Mouse (Mus musculus): ENCODE measurements around the gene Arhgap35.
A peak's percentile ranks its signal among the peaks of the same experiment; 100 is the strongest.
"Not testable (repeated sequence)": the region's sequence is repeated elsewhere in the genome, so short reads cannot be mapped to it uniquely, and the experiment has no call there.

Gene Arhgap35

DNA sequence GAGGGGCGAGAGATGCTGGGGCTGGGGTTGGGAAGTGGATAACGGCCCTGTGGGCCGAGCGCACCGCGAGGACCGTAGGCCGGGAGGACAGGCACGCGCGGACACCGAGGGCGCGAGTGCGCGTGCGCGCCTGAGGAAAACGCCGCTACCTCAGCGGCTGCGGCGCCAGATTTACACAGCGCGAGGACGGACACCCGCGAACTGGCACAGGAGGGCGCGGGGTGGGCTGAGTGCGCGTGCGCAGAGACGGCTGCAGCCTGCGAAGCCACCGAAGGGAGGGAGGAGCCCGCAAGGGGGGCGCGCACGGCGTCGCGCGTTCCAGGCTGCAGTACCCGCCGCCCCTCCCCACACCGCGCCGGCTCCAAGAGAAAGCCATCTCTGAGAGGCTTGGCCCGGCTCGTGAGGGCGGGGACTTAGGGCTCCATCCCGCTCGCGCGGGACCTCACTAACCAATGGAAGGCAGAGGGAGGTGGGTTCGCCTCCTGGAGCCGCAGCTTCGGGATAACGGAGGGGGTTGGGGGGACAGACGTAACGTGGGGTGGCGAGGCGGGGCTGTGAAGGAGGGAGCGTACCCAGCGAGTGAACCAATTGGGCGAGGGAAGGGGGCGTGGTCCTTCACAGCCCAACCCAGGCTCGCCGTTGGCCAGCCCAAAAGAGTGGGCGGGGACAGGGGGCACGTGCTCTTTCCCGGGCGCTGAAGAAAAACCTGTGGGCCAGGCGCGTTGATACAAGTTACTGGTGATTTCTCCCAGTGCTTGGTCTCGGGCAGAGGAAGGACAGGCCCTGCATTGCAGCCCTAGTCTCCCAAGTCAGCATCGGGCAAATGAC lies at the start of gene Arhgap35:
Arhgap35 (minus strand) TSS at position 106 of the 828 bp plus-strand sequence.
- ATAC-seq (ENCODE audit: insufficient number of reproducible peaks, low FRiP score, low TSS enrichment): peak; percentile 94

DNA sequence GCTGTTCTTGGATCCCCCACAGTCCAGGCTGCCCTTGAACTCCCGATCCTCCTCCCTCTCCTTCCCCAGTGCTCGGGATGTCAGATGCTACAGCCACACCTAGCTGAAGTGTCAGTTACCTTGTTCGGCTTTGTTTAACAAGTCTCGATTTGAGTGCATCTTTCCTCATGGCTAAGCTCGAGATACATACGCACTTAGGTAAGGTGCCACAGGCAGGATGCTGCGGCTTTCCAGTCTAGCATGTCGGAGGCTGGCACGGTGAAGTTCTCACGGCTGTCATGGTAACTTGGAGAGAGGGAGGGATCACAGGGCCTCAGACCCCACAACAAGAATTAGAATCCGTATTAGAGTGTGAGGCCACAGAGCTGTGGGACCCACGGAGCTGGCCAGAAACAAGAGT lies 29.5 kb upstream of the Arhgap35 start:
- ATAC-seq (ENCODE audit: insufficient number of reproducible peaks, low FRiP score, low TSS enrichment): no peak

DNA sequence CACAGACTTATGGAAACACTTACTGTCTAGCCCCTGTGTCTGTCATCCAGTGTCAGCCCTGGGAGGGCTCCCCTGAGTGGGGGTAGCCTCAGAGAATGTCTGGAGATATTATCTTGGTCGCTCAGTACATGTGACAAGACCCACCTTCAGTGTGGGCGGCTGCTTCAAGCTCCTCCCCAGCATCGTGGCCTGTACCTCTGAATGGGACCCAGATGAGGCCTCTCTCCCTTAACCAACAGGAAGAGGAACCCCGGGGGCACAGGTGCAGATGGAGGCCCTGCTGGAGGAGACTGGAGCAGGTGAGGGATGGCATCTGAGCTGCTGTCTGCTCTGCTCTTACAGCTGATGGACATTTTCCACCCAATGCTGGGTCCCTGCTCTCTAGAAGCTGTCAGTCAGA lies 28.3 kb upstream of the Arhgap35 start:
- ATAC-seq (ENCODE audit: insufficient number of reproducible peaks, low FRiP score, low TSS enrichment): not testable (repeated sequence)

DNA sequence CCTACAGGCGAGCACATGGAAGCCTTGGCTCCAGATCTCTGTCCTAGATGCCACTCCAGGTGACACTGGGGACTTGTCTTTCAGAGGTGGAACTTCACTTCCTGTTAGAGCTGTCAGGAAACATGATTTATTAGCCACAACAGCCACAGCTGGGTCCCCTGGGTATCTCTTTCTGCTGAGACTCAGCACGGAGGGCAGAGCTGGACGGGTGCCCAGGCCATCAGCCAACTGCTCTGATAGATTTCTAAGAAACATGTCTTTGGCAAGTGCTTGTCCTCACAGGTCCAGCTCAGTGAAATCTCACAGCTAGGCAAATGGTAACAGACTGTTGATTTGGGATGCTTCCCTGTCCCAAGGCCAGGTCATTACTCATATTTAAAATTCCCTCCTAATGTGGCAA lies 24.2 kb upstream of the Arhgap35 start:
- no peak for ATAC-seq (ENCODE audit: insufficient number of reproducible peaks, low FRiP score, low TSS enrichment)

DNA sequence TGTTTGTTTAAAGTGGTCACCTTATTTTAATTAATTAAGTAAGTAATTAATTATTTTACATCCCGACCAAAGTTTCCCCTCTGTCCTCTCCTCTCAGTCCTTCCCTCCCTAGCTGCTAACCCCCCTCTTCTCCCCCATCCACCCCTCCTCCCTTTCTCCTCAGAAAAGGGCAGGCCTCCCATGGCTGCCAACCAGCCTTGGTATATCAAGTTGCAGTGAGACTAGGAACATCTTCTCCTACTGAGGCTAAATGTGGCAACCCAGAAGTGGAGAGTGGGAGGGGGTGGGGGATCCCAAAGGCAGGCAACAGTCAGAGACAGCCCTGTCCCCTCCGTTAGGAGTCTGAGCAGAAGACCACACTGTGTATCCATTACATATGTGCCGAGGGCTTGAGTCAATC lies 20.3 kb upstream of the Arhgap35 start:
- ATAC-seq (ENCODE audit: insufficient number of reproducible peaks, low FRiP score, low TSS enrichment): no peak

DNA sequence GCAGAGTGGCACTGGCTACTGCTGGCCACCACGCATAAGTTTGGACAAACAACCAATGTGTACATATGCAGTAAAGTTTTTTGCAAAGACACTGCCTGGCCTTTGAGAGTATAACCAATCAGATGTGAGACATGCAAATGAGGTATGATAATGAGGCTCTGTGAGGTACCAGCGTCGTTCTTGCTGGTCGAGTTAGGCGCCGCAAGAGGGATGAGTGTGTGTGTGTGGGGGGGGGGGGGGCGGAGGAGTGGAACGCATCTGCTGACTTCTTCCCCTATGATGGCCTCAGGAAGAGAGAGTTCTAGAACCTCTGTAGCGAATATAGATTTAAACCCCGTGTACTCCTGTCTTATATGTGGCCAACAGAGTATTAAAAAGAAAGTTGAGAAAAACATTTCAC lies 19.1 kb upstream of the Arhgap35 start:
- ATAC-seq (ENCODE audit: insufficient number of reproducible peaks, low FRiP score, low TSS enrichment): not testable (repeated sequence)

DNA sequence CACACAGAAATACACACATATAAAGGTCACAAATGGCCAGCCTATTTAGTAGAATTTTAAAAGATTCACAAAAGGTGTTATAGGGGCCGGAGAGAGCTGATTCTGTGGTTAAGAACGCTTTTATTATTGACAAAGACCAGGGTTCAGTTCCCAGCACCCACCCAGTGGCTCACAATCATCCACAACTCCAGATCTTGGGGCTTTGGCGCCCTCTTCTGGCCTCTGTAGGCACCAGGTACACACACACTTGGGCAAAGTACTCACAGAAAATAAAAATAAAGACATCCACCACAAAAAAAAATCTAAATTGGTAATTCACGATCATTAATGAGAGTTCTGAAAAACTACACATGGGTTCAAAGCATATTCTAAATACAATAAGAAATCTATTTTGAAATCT lies 17.1 kb upstream of the Arhgap35 start:
- ATAC-seq (ENCODE audit: insufficient number of reproducible peaks, low FRiP score, low TSS enrichment): no peak

DNA sequence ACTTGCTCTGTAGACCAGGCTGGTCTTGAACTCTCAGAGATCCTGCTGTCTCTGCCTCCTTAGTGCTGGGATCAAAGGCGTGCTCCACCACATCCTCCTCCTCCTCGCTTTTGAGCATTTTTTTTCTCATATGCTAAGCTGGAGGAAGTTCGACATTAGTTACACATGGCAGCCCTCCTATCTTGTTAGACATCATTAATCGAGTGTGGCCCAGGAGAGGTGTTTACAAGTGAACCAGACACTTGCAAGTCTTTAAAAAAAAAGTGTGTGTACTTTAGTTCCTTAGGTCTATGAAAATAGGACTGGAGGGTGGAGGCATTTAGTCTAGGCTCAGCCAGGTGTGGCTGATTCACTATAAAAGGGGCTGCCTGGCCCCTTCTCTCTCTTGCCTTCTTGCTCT lies 16.2 kb upstream of the Arhgap35 start:
- no peak for ATAC-seq (ENCODE audit: insufficient number of reproducible peaks, low FRiP score, low TSS enrichment)

DNA sequence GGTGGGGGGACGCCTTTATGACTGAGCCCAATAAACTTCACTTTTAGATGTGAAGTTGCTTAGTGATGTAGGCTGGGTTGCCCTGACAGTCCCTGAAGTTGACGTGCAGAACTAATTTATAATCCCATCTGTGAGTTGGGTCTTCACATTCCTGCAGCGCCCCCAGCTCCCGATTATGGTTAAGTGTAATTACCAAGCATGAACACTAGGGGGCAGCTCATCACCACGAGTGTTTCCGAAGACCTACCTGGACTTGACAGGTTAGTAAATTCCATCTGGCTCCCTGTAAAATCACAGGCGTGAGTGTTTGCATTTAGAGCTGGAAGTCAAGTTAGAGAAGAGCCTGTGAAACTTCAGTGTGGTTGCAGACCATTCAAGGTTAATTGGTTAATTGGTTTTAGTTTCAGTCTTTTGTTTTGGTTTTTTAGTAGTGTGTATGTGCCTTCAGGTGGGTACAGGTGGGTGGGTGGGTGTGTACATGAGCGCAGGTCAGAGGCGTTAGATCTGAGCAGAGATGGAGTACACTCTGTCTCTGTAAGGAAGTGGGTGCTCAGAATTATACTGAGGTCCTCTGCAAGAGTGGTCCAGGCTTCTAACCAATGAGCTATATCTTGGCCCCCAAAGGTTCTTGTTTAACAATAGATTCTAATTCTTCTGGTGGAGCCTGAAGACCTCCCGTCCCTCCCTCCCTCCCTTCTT lies 15.0 kb upstream of the Arhgap35 start:
- ATAC-seq (ENCODE audit: insufficient number of reproducible peaks, low FRiP score, low TSS enrichment): no peak

DNA sequence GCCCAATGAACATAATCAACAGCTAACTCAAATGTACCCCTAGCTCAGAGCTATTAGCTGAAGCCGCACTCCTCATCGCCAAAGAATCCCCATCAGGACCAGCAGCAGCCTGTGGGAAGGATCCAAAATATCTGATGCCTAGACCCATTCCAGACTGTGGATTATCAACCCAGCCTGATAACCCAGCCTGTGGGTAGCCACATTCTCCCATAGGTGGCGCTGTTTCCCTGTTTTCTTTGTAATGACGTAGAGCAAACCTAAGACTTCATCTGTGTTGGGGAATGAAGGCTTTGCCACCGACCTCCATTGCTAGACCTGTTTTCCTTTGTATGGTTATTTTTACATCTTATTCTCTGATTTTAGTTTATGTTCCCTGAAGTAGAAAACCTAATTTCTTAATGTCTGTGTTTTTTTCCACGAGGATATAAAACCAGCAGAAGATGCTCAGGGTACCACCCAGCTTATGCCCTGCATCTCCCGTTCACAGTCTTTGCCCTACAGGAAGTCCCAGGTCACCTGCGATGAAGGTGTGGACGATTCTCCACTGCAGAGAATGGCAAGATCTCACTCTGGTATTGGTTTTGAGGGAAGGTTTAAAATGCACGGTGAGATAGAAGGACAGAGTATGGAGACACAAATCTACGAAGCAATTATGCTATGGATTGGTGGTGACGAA lies 13.4 kb upstream of the Arhgap35 start:
- peak; percentile 61; the same call in 1 of the 2 replicates for ATAC-seq (ENCODE audit: insufficient number of reproducible peaks, low FRiP score, low TSS enrichment)

DNA sequence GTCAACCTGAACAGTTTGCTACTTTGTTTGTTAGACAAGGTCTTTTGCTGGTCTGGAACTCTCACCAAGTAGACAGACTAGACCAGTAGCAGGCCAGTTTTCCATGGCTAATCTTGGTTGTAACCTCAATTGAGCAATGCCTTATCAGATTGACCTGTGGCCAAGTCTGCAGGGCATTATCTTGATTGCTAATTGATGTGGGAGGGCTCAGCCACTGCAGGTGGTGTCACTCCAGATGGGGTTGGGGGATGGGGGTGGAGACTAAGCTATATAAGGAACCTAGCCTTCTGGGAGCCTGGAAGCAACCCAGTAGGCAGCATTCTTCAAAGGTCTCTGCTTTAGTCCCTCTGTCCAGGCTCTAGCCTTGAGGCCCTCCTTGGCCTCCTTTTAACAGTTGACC lies 8.9 kb upstream of the Arhgap35 start:
- no peak for ATAC-seq (ENCODE audit: insufficient number of reproducible peaks, low FRiP score, low TSS enrichment)

DNA sequence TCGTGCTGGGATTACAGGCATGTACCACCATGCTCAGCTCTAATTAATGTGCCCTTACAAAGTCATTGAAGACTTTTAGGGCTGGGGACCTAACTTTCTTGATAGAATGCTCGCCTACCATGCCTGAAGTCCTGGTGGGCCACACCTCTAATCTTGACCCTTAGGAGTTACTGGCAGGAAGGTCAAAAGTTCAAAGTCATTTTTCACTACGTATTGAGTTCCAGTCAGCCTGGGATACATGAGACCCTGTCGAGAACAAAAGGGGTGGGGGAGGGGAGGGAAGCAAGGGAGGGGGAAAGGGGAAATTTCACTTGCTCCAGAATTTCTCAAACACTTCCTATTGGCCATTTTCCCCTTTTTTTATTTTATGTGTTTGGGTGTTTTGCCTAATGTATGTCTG lies 8.3 kb upstream of the Arhgap35 start:
- no peak for ATAC-seq (ENCODE audit: insufficient number of reproducible peaks, low FRiP score, low TSS enrichment)

DNA sequence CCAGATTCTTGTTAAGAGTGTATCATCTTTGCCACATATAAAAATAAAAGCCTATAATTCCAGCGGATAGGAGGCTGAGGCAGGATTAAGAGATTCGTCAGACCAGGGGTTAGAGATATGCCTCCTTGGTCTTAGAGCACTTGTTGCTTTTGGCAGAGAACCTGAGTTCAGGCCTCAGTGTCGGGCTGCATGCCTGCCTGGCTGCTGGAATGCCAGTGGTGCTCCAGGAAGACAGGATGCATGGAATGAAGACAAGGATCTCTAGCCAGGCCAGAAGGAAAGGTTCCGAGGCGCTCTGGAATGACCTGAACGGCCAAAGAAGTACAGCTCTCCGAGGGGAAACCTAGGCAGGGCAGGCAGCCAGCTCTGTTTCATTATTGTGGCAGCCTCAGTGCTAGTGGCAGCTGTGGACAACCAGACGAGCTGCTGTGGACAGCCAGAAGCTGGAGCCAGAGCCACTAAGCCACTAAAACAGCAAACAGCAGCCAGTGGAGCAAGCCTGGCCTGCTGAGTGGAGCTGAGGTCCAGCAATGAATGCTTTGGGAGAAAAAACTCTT lies 6.4 kb upstream of the Arhgap35 start:
- ATAC-seq (ENCODE audit: insufficient number of reproducible peaks, low FRiP score, low TSS enrichment): no peak

DNA sequence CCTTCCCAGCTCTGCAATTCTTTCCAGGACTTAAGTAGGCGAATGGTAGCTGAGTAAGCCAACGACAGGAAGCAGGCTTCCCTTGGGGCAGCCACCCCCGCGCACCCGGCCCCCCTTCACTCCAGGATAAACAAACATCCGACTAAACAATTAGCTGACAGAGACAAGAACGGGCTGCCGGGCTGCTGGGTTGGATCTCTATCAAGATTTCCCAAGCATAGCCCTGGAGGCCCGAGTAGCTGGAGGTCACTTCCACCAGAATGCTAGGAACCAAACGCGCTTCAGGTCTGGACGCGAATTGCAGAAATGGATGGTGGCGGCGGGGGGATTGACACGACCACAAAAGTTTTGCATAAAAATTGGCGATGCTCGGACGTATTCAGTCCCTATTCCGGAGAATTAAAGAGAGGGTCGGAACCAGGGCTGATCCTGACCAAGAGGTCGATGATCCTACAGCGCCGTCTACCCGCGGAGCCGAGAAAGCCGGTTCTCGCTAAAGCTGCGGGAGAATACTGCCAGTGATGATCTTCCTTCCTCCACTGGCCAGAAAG lies 3.9 kb upstream of the Arhgap35 start:
- no peak for ATAC-seq (ENCODE audit: insufficient number of reproducible peaks, low FRiP score, low TSS enrichment)

DNA sequence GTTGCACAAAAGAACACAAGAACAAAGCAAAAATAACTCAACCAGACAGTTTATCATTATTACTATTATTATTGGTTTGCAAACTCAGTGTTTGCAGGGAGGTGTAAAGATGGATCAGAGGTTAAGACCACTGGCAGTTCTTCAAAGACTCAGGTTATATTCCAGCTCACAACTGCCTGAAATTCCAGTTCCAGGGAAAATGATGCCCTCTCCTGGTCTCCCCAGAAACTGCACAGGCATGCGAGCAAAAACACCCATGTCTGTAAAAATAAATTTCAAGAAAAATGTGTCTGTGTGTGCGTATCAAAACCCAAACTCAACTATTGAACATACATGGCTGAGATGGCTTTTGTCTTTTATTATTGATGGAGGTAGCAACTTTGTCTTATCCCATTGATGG lies 2.3 kb upstream of the Arhgap35 start:
- no peak for ATAC-seq (ENCODE audit: insufficient number of reproducible peaks, low FRiP score, low TSS enrichment)

DNA sequence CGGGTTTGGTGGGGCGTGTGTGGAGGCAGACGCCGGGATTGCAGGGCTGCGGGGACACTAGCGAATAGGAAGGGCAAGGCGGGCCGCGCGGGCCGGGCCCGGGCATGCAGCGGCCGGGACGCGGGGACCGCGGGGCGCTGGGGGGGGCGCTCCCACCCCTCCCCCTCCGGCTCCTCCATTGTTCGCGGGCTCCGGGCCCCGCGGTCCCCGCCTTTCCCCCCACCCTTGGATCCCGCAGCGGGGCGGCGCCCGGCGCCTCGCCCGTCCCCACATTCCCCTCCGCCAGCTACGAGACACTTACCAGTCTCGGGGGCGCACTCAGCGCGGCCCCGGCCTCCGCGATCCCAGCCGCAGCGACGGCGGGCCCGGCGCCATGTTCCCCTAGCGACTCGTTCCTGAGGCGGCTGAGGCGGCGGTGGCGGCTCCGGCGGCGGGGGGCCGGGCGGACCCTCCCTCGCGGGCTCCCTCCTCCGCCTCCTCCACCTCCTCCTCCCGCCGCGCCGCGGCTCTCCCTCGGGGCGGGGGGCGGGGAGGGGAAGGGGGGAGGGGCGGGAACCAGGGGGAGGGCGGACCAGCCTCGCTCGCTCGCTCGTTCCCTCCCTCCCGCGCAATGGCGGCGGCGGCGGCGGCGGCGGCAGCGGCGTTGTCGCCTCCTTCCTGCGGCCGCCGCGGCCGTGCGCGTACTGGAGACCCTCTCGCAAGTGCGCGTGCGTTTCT lies 464 bp downstream of the Arhgap35 start:
- no peak for ATAC-seq (ENCODE audit: insufficient number of reproducible peaks, low FRiP score, low TSS enrichment)

DNA sequence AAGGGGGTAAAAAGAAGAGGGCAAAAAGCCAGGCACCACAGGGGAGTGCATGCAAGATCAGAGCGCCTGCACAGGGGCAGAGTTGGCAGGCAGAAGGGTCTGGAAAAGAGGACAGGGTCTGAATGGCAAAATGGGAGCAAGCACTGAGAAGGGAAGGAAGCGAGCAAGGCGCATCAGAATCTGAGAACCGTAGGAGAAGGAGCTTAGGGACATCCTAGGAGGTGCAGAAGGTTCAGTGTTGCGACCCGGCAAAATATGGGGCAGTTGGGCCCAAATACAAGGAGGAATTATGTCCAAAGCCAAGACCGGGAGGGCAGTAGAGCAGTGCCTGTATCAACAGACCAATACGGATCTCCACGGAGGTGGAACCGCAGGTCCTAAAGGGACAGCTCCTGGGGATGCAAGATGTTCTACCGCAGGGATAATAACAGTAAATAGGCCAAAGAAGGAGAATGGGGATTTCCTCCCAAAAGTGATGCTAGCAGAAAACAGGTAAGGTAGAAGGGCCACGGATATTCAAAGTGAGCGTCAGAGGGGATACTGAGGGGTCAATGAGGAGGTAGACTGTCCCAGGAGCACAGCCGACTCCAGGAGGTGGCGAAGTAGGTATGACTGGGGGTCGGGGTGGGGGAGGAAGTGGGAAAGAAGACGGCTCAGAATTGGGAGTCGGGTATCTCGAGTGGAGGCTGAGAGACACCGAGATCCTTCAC lies 1.2 kb downstream of the Arhgap35 start:
- no peak for ATAC-seq (ENCODE audit: insufficient number of reproducible peaks, low FRiP score, low TSS enrichment)

DNA sequence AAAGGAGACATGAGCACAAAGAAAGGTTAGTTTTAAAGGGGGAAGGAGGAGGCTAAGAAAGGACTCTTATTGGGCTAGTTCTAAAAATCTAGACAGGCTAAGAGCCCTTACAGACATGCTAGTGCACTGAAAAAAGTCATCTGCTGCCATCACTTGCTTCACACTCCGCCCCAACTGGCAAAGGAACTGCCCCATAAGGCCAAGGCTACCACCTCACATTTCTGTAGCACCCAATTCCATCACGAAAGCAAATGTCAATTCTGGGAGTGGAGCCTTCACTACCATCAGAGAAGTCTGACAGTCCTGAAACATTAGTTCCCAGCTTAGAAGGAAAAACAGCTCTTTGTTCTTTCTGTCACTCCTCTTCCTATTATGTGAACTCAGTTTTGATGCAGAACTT lies 4.4 kb downstream of the Arhgap35 start:
- no peak for ATAC-seq (ENCODE audit: insufficient number of reproducible peaks, low FRiP score, low TSS enrichment)

DNA sequence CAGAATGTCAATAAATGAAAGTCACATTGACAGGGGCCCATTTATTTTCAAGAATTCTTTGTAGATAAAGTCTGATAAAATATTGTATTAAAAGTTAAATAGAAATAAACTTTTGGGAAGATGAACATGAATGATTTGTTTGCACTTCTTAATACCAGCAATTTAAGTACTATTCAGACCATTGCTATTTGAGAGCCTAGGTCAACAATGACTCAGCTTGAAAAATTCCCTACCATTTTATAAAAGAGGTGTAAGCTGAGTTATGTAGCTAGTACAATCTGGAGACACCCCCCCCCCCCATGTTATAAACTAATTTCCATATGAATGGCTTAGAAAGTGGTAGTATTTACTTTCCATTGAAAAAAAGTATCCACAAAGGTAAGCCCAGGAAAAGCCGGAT lies 5.8 kb downstream of the Arhgap35 start:
- ATAC-seq (ENCODE audit: insufficient number of reproducible peaks, low FRiP score, low TSS enrichment): no peak

Measured in cerebellum, adult (tissue).